Mouse (Mus musculus): ENCODE measurements around the gene Kcns1. TPM values are rescaled to one million over a fixed set of nuclear protein-coding genes. Genes with fewer than 3 reads are reported as not detected.

The Kcns1 gene
- polyA plus RNA-seq, 1 experiment: 0.12 TPM

DNA sequence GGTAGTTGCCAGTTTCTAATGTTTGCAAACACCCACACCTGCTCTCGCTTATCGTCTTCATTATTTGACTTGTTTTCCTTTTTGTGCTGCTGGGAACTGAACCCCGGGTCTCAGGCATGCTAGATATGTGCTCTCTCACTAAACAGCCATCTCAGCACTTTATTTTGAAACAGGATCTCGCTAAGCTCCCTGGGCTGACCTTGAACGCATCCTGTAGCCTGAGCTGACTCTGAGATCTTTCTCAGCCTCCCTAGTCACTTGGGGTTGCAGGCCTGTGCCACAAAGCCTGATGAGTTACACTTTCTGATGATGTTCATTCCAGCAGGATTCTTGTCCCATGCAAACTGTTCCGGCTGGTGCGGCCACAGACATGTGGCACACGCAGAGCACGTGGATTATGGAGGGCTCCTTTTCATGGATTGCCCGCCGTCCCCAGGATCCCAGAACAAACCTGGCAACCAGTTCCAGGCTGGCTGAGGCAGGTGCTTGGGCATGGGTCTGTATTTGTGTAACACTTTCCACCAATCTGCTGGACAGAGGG lies 9.3 kb downstream of the Kcns1 start:
- TF ChIP-seq CTCF (IDR thresholded peaks at IDR 0.05; ENCODE audit: extremely low read depth, insufficient read depth, insufficient read length, insufficient replicate concordance): no peak
- no peak for TF ChIP-seq POLR2A (IDR thresholded peaks at IDR 0.05; ENCODE audit: low read depth, low read length)
- H3K4me1 ChIP-seq (ENCODE audit: control insufficient read depth, insufficient read depth, insufficient read length): no peaks in the 10 kb centered on the region
- H3K27ac ChIP-seq (ENCODE audit: insufficient read depth, low read length): no peak overlapping the region
- no peaks in the 10 kb centered on the region for H3K36me3 ChIP-seq (ENCODE audit: control insufficient read depth, insufficient read depth, low read length)
- no peak overlapping the region for H3K4me3 ChIP-seq (ENCODE audit: extremely low read depth, insufficient read depth, insufficient read length)
- 87% methylated on average over 11 of the region's 11 CpGs for WGBS
- H3K27me3 ChIP-seq (ENCODE audit: control insufficient read depth, insufficient read depth, low read length): no peaks in the 10 kb centered on the region
- no peak for DNase-seq (ENCODE audit: low read depth in 1 of 2, low spot score in 2 of 2)

DNA sequence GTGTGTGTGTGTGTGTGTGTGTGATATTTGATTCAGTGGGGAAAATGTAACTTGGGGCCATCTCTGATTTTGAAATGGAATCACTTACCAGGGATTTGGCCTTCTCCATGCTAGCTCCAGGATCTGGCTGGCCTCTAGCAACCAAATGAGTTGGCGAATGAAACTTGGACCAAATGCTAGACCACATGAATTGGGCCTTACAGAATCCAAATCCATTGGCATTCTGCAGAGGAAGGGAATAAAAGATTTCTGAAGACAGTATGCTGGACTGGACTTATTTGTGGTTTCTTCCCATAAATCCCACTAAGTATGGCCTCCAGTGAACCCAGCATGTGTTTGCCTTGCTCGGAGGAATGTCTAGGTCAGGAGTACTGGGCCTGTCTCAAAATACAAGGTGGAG lies 12.1 kb downstream of the Kcns1 start:
- Histone ChIP-seq H3K36me3 (ENCODE audit: control insufficient read depth, insufficient read depth, low read length) (peaks cover 15% of the 10 kb centered on the region), H3K27ac (ENCODE audit: insufficient read depth, low read length) (no peak overlapping the region), H3K27me3 (ENCODE audit: control insufficient read depth, insufficient read depth, low read length) (no peaks in the 10 kb centered on the region), H3K4me3 (ENCODE audit: extremely low read depth, insufficient read depth, insufficient read length) (no peak overlapping the region), H3K4me1 (ENCODE audit: control insufficient read depth, insufficient read depth, insufficient read length) (no peaks in the 10 kb centered on the region)
- TF ChIP-seq POLR2A (IDR thresholded peaks at IDR 0.05; ENCODE audit: low read depth, low read length): no peak
- TF ChIP-seq CTCF (IDR thresholded peaks at IDR 0.05; ENCODE audit: extremely low read depth, insufficient read depth, insufficient read length, insufficient replicate concordance): no peak
- DNase-seq (ENCODE audit: low read depth in 1 of 2, low spot score in 2 of 2): no peak
- 91% methylated on average over 2 of the region's 2 CpGs for WGBS

DNA sequence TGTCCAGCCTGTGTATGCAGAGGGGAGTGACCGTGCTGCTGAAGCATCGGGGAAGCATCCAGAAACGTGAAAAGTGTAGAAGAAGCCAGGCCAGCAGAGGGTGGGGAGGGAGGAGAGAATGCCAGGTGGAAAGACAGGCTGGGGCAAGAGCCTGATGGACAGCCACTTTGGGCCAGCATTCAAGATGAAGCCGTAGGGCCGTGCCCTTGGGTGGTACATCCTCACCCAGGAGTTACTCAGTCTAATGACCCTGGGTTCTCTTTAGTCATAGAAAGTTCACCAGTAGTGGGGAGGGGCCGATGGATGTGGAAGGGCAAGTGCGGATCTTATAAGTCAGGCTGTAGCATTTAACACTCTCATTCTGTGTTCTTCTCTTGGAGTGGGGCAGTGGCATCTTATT lies 14.8 kb downstream of the Kcns1 start:
- H3K36me3 ChIP-seq (ENCODE audit: control insufficient read depth, insufficient read depth, low read length): peaks cover 39% of the 10 kb centered on the region
- H3K4me1 ChIP-seq (ENCODE audit: control insufficient read depth, insufficient read depth, insufficient read length): no peaks in the 10 kb centered on the region
- 92% methylated on average over 7 of the region's 7 CpGs for WGBS
- H3K27ac ChIP-seq (ENCODE audit: insufficient read depth, low read length): no peak overlapping the region
- H3K4me3 ChIP-seq (ENCODE audit: extremely low read depth, insufficient read depth, insufficient read length): no peak overlapping the region
- H3K27me3 ChIP-seq (ENCODE audit: control insufficient read depth, insufficient read depth, low read length): no peaks in the 10 kb centered on the region
- TF ChIP-seq POLR2A (IDR thresholded peaks at IDR 0.05; ENCODE audit: low read depth, low read length) (no peak), CTCF (IDR thresholded peaks at IDR 0.05; ENCODE audit: extremely low read depth, insufficient read depth, insufficient read length, insufficient replicate concordance) (no peak)
- DNase-seq (ENCODE audit: low read depth in 1 of 2, low spot score in 2 of 2): no peak

DNA sequence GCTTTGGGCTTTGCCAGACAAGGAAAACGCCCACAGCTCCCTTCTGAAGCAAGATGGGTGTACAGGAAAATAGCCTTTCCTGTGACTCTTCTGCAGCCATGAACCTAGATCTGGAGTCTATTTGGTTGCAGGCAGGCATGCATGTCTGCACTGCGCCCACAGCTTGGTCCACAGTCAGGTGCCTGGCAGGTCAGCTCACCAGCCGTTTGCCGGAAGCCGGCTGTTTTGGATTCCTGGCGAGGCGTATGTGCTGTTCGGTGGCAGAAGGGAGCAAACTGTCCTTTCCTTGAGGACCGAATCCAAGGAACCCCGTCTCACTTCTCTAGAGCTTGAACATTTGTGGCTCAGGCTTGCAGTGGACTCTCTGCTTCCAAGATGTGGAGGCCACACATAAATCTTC lies 16.9 kb downstream of the Kcns1 start:
- no peak overlapping the region for H3K27ac ChIP-seq (ENCODE audit: insufficient read depth, low read length)
- TF ChIP-seq POLR2A (IDR thresholded peaks at IDR 0.05; ENCODE audit: low read depth, low read length) (no peak), CTCF (IDR thresholded peaks at IDR 0.05; ENCODE audit: extremely low read depth, insufficient read depth, insufficient read length, insufficient replicate concordance) (no peak)
- no peak overlapping the region for H3K4me3 ChIP-seq (ENCODE audit: extremely low read depth, insufficient read depth, insufficient read length)
- H3K27me3 ChIP-seq (ENCODE audit: control insufficient read depth, insufficient read depth, low read length): no peaks in the 10 kb centered on the region
- H3K4me1 ChIP-seq (ENCODE audit: control insufficient read depth, insufficient read depth, insufficient read length): no peaks in the 10 kb centered on the region
- H3K36me3 ChIP-seq (ENCODE audit: control insufficient read depth, insufficient read depth, low read length): peaks cover 53% of the 10 kb centered on the region
- 93% methylated on average over 10 of the region's 10 CpGs for WGBS
- DNase-seq (ENCODE audit: low read depth in 1 of 2, low spot score in 2 of 2): no peak

GRCm38 (mm10) chr2:164152341-164152740 lies 18.6 kb downstream of the Kcns1 start:
- Histone ChIP-seq H3K4me1 (ENCODE audit: control insufficient read depth, insufficient read depth, insufficient read length) (no peaks in the 10 kb centered on the region), H3K27ac (ENCODE audit: insufficient read depth, low read length) (no peak overlapping the region), H3K4me3 (ENCODE audit: extremely low read depth, insufficient read depth, insufficient read length) (no peak overlapping the region), H3K36me3 (ENCODE audit: control insufficient read depth, insufficient read depth, low read length) (peaks cover 59% of the 10 kb centered on the region), H3K27me3 (ENCODE audit: control insufficient read depth, insufficient read depth, low read length) (no peaks in the 10 kb centered on the region)
- WGBS: 95% methylated on average over 11 of the region's 11 CpGs
- TF ChIP-seq CTCF (IDR thresholded peaks at IDR 0.05; ENCODE audit: extremely low read depth, insufficient read depth, insufficient read length, insufficient replicate concordance) (no peak), POLR2A (IDR thresholded peaks at IDR 0.05; ENCODE audit: low read depth, low read length) (no peak)
- no peak for DNase-seq (ENCODE audit: low read depth in 1 of 2, low spot score in 2 of 2)

DNA sequence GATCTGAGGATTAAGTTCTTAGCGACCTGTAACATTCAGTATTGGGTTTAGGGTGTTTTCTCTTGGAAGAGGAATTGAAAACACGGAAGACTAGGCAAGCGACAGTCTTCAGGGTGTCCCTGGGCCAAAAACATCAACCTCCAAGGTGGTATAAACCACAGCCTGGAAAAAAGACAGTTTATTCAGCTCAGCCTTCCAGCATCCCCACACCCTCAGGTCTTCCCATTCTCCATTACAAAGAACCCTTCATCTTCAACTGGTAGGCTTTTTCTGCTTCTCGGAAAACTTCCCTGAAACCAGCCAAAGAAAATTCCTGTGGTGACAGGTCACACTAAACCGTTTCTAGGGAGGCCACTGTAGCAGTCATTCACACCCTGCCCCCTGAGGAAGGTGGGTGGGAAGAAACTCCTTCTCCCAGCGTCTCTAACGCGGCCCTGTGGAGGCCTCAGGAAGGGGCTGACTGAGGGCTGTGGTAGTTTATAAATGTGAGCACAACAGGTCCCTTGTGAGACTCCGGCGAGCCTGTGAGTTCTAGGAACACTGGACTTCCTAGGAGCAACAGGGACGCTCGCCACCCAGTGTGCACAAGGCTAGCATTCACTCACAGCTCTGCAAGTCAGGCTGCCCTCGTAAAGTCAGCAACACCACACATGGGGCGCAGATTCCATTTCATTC lies 20.7 kb downstream of the Kcns1 start:
- H3K4me3 ChIP-seq (ENCODE audit: extremely low read depth, insufficient read depth, insufficient read length): no peak overlapping the region
- H3K4me1 ChIP-seq (ENCODE audit: control insufficient read depth, insufficient read depth, insufficient read length): no peaks in the 10 kb centered on the region
- no peak for TF ChIP-seq POLR2A (IDR thresholded peaks at IDR 0.05; ENCODE audit: low read depth, low read length)
- TF ChIP-seq CTCF (IDR thresholded peaks at IDR 0.05; ENCODE audit: extremely low read depth, insufficient read depth, insufficient read length, insufficient replicate concordance): no peak
- 92% methylated on average over 14 of the region's 14 CpGs for WGBS
- peaks cover 61% of the 10 kb centered on the region for H3K36me3 ChIP-seq (ENCODE audit: control insufficient read depth, insufficient read depth, low read length)
- no peaks in the 10 kb centered on the region for H3K27me3 ChIP-seq (ENCODE audit: control insufficient read depth, insufficient read depth, low read length)
- DNase-seq (ENCODE audit: low read depth in 1 of 2, low spot score in 2 of 2): no peak
- no peak overlapping the region for H3K27ac ChIP-seq (ENCODE audit: insufficient read depth, low read length)

- Histone ChIP-seq H3K4me3 (ENCODE audit: extremely low read depth, insufficient read depth, insufficient read length) (no peak overlapping the region), H3K36me3 (ENCODE audit: control insufficient read depth, insufficient read depth, low read length) (peaks cover 42% of the 10 kb centered on the region), H3K27me3 (ENCODE audit: control insufficient read depth, insufficient read depth, low read length) (no peaks in the 10 kb centered on the region), H3K27ac (ENCODE audit: insufficient read depth, low read length) (no peak overlapping the region), H3K4me1 (ENCODE audit: control insufficient read depth, insufficient read depth, insufficient read length) (no peaks in the 10 kb centered on the region)
- DNase-seq (ENCODE audit: low read depth in 1 of 2, low spot score in 2 of 2): no peak
- WGBS: 94% methylated on average over 12 of the region's 12 CpGs
- TF ChIP-seq POLR2A (IDR thresholded peaks at IDR 0.05; ENCODE audit: low read depth, low read length) (no peak), CTCF (IDR thresholded peaks at IDR 0.05; ENCODE audit: extremely low read depth, insufficient read depth, insufficient read length, insufficient replicate concordance) (no peak)
Observed at GRCm38 (mm10) chr2:164146556-164146955, 24.4 kb downstream of the Kcns1 start.
